Mouse (Mus musculus) adipocyte (in vitro differentiated cells): Measurements from ENCODE around the gene Pbld1.
"Not testable (repeated sequence)": the region's sequence is repeated elsewhere in the genome, so short reads cannot be mapped to it uniquely, and the experiment has no call there.

Experiments
- DNase-seq: peaks from one replicate; pipeline ENCODE4 v3.0.0-alpha.2; 2016; ENCODE audit warnings: low spot score

Pbld1 gene

DNA sequence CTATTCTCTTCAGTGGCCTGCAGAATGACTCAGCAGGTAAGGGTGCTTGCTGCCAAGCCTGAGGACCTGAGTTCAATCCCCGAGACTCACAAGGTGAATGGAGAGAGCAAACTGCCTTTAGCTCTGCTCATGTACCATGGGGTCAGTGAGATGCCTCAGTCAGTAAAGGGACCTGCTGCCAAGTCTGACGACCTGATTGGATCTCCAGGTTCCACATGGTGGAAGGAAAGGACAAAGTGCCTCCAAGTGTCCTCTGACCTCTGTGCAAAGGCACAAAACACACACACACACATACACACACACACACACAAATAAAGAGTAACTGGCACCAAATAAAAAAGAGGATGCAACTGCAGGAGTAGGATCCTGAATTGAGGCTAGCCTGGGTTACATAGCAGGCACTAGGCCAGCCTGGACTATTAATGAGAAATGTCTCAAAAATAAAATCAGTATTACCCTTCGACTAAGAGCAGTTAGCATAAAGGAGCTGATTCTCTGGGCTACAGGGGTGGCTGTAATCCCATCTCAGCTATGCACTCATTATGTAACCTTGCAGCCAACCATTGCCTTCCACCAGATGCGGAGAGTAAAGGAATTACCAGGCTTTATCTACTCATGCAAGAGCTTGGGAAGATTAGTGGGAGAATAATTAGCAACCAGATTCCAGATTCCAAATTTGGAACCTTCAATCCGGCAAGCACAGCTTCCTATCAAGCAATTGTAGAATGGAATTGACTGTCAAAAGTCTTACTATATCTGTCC is 19.9 kb upstream of the Pbld1 start:
- DNase-seq = no peak

DNA sequence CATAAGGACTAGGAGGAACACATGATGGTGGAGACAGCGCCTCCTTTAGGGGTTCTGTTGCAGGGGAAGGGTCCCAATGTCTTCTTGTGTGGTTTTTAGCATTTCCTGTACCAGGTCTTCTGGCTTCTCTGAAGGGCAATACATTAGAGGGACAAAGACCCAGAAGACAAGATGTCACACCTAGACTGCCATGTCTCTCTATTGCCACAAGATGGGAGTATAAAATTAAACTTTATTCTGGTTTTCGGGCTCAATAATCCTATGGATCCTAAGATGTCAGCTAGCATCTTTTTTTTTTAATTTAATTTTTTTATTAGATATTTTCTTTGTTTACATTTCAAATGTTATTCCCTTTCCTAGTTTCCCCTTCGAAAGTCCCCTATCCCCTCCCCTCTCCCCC is 16.8 kb upstream of the Pbld1 start:
- DNase-seq = no peak

DNA sequence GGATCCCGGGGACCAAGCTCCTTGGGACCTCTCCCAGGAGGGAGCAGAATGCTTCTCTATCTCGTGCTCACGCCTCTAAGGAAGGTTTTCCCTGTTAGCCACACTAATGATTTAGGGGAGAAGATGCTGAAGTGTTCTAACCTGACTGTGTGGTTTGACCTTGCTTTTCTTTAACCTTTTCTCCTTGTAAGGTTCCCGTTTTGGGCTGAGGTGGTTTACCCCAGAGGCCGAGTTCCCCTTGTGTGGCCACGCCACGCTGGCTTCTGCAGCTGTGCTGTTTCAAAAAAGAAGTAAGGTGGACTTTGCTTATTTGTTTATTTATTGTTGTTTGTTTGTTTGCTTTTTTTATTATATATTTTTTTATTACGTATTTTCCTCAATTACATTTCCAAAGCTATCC is 12.2 kb upstream of the Pbld1 start:
- DNase-seq = no peak

DNA sequence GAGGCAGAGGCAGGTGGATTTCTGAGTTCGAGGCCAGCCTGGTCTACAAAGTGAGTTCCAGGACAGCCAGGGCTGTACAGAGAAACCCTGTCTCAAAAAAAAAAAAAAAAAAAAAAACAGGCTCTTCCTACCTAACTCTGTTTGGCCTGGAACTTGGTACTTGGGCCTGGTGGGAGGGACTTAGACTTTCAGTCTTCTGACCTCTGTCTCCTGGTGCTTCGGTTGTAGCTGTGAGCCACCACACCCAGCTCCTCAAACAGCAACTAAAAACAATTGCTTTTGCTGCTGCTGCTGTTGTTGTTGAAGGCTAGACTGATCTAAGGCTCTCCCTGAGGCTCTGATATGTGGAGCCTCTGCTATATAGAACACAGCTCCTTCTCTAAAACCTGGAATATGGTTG is 10.9 kb upstream of the Pbld1 start:
- DNase-seq = no peak

DNA sequence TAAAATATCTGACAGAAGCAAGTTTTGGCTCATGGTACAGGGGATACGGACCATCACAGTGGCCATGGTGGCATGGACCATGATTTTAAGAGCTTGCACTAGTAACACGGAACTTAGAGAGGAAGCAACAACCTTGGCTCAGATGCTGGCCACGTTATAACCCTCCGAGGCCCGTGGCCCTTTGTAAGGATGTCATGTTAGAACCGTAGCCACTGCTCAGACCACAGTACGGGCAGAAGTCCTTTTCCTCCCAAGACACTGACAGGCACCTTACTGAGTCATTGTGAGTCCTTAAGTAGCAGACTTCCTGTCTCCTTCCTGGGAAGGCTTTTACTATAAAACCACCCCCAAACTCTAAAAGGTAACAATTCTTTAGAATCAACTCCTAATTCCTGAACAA is 8.7 kb upstream of the Pbld1 start:
- DNase-seq = no peak

DNA sequence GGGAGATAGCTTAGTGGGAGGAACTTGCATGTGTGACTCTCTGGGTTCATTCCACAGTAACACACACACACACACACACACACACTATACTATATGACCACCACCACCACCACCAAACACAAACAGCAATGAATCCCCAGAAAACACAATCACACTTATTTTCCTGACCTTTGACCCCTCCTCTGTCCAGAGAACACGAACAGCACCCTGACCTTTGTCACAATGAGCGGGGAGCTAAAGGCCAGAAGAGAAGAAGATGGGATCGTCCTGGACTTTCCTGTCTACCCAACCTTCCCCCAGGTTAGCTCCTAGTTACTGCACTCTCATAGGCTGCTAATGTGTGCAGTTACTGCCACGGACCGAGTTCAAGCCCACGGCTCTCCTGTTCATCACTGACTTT is 8.0 kb upstream of the Pbld1 start:
- no peak for DNase-seq

DNA sequence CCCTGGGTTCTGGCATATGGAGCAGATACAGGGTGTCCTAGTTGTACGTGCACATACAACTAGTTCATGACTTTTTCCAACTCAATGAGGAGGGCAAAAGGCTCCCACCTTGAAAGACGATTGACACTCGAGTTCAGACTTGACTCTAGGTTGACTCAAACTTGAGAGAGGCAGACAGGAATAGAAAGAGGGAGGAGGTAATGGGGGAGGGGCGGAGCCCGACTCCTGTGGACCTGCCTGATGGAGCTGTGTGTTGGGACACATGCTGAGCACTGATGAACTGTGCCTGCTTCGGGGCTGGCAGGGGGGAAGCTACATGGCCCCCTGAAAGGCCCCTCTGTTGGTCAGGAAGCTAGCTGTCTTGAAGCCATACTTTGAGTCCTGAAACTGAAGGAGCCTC is 7.0 kb upstream of the Pbld1 start:
- no peak for DNase-seq

DNA sequence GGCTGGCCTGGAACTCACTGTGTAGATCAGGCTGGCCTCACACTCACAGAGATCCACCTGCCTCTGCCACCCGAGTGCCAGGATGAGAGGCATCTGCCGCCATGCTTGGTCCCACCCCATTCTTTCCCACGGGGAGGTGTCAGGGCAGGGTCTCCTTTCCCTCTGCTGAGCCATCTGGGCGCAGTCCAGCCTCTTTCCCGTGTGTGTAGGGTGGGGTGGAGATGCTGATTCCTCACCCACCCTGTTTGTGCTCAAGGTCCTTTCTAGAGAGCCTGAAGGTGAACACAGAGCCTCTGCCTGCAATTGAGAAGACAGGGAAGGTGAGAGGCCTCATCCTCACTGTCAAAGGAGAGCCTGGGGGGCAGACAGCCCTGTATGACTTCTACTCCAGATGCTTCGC is 5.9 kb upstream of the Pbld1 start:
- not testable (repeated sequence) for DNase-seq

DNA sequence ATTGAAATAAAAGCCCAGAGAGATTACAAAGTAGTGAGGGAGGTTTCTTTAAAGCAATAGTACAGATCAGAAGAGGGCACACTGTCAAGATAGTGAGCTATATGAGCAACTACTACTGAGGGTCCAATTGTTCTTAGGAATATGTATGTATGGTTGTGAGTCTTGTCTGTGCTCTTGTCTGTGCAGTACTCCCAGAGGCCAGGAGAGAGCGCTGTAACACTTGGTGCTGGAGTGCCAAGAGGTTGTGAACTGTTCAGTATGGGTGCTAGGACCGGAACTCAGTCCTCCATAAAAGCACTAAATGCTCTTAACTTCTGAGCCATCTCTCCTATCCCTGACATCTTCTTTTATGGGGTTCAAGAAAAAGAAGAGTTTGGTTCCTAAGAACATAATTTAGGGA is 5.4 kb upstream of the Pbld1 start:
- no peak for DNase-seq

DNA sequence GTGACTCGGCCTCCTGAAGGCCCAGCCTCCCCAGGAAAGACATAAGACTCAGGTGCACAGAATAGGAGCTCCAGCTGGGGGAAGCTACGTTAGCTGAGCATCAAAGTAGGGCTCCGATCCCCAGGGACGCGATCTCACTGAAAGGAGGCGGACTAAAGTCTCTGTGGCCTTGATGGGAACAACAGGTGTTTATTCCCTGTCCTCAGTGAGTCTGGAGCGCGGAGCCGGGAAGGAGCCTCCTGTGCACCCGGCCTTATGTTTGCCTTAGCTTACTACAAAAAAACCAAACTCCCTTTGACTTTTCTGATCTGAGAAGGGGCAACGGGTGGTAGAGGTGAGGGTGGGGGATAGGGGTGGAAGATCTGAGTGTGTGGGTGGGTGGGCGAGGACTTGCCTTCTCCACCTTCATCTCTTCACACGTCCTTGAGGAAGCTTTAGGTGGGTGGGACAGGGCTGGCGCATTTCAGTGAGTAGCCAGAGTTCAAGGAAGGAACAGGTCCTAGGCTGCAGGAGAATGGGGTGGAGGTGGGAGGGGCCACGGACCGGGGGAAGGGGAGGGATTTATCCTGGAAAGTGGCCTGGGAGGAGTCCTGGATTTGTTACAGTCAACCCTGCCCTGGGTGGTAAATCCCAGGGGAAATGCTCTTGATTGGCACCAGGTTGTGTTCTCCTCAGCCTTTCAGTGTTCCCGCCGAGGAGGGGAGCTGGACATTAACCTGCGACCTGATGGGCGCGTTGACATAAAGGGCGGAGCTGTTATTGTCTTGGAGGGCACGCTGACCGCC is 2.8 kb upstream of the Pbld1 start:
- DNase-seq = no peak

DNA sequence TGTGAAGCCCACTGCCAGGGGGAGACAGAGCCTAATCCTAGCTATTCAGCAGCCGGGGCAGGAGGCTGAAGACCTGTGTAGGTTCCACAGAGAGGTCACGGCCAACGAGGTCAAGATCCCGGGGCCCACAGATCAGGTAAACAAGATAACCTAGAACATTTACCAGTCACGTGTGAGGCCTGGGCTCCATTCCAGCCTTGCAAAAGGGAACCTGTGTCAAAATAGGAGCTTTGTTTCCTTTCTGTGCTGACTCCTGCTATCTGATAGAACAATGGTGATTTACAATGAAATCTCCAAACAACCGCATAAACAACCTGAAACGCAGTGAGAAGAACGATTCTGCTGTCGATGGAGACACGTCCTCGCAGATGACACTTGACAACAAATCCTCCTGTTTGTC is 444 bp downstream of the Pbld1 start:
- peak; percentile 67 for DNase-seq

DNA sequence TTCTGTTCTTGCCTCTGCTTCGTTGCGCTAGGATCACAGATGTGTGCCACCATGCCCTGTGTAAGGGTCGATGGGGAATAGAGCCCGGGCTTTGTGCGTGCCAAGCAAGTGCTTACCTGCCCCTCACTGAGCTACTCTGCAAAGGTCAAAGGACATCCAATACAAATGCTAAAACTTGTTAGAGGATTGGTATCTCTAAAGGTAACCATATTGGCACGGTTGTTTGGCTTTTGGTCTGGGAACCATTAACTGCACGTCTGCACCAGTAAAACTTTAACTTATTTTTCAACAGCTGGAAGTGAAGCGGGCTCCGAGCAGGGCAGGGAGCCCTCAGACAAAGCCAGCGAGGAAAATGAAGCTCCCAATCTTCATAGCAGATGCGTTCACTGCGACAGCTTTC is 1.3 kb downstream of the Pbld1 start:
- DNase-seq = no peak

DNA sequence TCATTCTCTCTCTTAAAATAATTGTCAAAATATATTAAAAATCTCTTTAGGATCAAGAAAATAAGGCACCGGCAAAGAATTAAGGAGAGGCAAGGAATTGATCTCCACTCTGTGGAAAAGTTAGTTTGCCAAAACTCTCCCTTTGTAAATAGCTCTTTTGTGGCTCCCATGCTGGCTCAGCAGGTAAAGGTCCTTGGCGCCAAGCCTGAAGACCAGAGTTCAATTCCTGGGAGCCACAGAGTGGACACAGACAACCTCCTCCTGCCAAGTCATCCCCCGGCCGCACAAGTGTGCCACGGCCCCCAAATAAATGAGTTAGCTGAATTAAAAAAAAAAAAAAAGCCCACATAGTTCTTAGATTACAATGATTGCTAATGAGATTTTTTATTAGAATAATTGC is 2.7 kb downstream of the Pbld1 start:
- DNase-seq = no peak

DNA sequence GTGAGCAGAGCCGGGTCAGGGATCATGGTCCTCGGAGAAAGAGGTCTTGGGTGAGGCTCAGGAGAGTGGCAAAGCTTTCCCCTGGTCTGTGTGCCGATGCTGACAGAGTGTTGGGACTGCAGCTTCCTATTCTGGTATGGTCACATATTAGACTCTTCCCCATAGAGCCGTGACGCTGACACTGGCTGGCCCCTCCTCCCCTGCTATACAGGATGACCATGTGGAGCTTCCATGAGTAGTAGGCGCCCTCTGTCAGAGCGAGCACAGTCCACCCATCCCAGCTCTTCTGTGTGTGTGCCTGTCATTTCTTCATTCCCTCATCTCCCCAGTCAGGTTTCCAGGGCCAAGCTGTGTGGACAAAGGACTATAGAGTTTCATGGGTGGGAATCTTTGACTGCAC is 3.4 kb downstream of the Pbld1 start:
- DNase-seq = no peak

DNA sequence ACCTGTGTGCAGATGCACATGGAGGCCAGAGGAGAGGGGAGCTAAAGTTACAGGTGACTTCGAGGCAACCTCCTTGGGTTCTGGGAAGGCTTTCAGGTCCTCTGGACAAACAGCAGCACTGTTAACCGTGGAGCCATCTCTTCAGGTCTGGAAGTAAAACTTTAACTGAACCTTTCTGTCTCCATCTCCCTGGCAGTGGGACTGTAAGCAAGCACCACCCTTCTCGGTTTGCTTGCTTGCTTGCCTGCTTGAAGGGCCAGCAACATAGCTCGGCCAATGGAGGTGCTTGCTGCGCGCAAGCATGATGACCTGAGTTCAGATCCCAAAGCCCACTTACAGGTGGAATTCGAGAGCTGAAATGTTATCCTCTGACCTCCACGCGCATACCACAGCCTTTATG is 4.6 kb downstream of the Pbld1 start:
- DNase-seq = no peak

DNA sequence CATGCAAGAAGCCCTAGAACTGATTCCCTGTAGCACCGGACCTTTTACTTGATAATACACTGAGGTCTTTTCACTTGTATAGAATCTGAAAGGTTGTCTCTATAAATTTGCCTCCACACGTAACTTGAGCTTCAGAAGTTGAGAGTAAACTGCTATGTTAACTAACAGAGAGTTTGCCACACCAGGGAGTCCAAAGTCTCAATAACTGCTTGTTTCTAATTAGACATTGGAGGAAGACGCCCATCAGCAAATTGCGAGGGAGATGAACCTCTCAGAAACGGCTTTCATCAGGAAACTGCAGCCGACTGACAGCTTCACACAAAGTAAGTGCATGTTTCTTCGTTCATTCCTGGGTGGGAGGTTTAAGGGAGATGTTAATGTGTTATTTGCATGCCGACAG is 5.6 kb downstream of the Pbld1 start:
- DNase-seq = no peak

DNA sequence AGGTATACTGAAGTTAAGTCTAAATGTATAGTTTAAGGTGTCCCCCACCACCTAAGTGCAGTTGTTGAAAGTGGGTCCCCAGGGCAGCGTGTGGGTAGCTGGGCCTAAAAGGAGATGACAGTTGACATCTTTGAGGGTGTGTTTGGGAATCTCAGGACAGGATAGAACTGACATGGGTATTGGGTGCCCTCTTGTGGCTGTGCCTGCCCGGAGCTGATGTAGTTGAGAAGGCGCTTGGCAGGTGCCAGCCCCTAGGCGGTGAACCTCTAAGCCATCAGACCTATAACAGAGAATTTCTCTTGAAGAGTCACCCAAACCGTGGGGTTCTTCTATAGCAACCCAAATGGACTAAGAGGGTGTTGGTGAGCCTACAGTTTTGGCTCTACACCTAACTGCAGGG is 6.0 kb downstream of the Pbld1 start:
- DNase-seq = peak; percentile 81

DNA sequence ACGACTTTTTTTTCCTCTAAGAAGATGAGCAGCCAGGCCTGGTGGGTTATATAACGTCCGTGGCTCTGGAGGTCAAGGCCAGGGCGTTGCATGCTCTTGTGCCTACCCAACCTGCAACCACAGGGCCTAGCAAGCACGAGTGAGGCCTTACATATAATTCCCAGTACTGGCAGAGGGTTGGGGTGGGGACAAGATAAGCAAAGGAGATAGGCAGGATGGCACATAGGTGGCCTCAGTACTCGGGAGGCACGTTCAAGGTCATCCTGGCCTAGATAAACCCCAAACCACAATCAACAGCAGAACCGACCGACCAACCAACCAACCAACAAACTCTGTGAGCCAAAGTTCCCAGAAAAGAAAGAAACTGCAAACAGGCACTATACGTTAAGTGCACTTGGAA is 26.3 kb downstream of the Pbld1 start:
- no peak for DNase-seq

DNA sequence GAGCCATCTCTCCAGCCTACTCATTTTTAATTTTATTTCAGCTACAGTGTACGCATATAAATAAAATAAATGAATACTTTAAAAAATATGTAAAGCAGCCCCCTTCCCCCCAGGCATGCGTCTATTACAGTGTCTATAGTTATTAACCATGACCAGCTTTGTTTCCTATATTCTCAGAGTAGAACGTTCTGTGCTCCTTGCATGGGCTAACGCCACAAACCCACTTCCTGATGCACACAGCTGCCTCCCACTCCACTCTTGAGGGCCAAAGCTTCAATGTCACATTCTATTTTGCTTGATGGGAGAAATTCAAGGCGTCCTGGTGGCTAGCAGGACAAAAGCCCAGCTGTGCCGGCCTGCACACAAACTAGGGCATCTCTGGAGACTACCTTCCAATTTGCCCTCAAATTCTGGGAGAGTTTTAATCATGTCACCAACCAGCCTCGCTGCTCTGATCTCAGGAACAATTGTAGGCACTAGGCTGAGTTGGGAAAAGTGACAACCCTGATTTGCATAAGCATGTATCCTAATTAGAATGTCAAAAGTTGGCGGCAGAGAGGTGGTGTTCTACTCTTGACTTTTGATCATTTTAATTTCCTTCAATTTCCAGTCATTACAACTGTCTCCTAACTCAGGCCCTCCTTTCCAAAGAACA is 29.3 kb downstream of the Pbld1 start:
- no peak for DNase-seq

DNA sequence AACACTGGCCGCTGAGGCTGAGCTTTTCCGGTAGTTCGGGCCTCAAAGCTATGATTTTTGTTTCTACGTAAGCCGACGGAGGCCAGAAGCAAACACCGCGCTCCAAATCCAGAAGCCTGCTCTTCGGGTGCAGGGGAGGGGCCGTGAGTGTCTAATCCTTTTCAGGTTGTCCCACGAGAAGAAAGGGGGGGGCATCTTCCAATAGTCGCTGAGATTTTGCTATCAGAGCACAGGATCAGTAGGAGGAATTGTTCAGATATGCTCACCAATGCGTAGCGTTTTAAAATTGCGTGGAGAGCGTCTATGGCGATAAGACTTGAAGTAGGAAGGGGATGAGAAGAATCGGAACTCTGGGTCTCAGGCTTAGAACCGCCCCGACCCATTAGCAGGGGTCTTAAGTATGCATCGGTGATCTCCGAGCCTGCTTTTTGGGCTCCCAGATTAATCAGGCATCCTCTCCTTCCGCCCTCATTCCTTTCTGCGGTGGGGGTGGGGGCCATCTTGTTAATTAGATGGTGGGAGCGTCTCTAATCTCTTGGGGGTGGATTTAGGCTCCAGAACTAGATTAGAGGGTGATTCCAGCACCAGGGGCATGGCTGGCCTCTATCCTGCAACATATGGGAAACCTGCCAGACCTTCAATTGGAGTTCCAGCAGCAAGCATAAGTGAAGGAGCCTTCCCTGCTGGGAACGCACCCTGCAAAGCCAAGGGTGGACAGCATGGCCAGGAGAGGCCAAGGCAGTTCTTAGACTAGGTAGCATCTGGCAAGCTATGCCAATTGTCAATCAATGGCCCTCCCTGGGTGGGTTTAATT is 30.0 kb downstream of the Pbld1 start:
- no peak for DNase-seq

DNA sequence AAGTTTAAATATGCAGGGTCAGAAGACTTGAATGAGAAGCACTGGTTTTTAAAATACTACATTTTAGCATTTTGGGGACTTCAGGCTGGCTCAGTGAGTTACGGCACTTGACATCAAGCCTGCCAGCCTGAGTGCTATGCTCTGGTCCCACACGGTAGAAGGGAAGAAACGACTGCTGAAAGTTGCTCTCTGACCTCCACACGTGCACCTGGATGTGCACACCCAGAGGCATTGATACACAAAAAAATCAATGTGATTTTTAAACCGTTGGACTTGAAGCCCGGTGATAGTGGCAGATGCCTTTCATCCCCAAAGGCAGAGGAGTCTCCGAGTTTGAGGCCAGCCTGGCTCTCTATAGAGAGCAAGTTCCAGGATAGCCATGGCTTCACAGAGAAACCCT is 32.0 kb downstream of the Pbld1 start:
- DNase-seq = no peak
